Mouse (Mus musculus) small intestine, adult 2 months (tissue): ENCODE results near the gene Erbb3.

ENCODE experiments used
- CTCF ChIP-seq: fragments of 200-500 bp; IDR thresholded peaks from 2 replicates; pipeline ENCODE4 v1.5.1; 2012; ENCODE audit warnings: low read depth, mild to moderate bottlenecking, control low read depth, inconsistent platforms, low read length, moderate library complexity, mixed read lengths; ENCODE audit not compliant: insufficient replicate concordance, insufficient read length; ENCODE audit errors: extremely low read depth
- POLR2A ChIP-seq: fragments of 200-500 bp; IDR thresholded peaks from 2 replicates; pipeline ENCODE4 v1.6.1; 2012; ENCODE audit warnings: low read depth, mild to moderate bottlenecking, control low read depth, inconsistent platforms, low read length, moderate library complexity

DNA sequence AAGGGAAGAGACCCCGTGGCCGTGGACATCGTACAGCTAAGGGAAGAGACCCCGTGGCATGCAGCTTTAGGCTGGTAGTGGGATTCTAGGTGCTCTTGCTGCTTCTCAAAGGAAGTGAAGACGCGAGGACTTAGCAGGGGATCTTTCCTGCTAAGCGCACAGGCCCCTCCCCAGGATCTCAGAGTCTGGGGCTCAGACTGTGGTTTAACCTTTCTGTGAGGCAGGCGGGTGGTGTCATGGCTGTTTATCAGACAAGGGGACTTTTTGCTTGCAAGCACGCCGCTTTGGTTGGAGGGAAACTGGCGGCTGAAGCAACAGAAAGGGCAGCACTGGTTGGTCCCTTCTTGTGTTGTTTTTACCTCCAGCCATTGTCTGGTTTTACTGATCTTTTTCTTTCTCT lies 47.6 kb upstream of the Erbb3 start:
- TF ChIP-seq POLR2A, result no peak
- no peak for TF ChIP-seq CTCF
